Mouse (Mus musculus): ENCODE measurements around the gene Tmem74b. TPM values are rescaled to one million over a fixed set of nuclear protein-coding genes. Genes with fewer than 3 reads are reported as not detected.

Tmem74b gene
- total RNA-seq, 2 experiments from 2014 or later: 4.6 to 4.7 TPM

DNA sequence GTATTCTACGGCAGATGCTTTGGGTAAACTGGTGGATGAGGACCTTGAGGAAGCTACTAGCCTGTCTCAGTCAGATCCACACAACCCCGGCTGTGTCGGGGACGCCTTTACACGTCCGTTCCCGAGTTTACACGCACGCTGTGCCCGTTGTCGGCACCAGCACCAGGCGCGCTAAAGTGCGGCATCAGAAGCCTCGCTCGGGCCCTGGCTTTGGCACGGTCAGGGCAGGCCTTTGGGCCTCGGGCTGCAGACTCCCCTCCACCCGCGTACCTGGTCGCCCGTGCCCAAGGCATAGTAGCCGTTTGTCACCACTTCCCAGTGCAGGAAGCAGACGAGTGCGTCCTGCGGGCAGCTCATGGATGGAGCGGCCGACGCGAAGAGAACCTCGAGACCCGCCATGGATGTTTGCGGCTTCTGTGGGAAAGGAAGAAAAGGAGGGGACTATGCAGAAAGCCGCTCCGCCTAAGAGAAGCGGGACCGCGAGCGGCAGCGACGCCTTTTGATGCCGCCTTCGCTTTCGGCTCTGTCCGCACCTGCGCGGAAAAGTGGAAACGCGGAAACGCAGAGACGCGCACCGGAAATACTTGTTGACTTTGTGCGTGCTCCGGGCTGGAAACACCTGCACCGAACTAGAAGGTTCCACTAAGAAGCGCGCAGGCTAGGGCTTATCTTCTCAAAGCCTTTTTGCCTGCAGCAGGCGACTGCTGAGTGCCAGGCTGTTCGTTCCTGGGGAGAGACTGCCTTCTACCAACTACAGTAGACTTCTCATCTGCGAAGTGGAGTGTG, 39.1 kb downstream of the Tmem74b start:
- DNase-seq (ENCODE audit: extremely low spot score in 1 of 2, low spot score in 1 of 2): peak; percentile 83 to 92

DNA sequence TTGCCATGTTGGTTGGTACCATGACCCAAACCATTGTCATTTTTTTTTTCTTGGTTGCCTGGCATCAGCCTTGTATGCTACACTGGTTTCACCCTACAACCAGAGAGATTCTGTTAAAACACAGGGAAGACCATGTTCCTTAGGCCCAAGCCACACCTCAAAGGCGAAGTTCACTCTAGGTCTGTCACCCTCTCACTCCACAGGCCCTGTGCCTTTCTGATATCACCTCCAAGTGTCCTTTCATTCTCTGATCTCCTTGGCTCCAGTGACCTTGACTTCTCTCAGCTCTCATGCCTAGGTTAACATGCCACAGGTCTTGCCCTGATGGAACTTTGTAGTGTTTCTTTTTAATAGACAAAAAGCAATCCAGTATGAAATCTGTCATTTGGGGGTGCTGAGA, 40.3 kb downstream of the Tmem74b start:
- DNase-seq (ENCODE audit: extremely low spot score in 1 of 2, low spot score in 1 of 2): no peak

GRCm38 (mm10) chr2:151742850-151743679, 41.3 kb downstream of the Tmem74b start:
- DNase-seq (ENCODE audit: extremely low spot score in 1 of 2, low spot score in 1 of 2): no peak

DNA sequence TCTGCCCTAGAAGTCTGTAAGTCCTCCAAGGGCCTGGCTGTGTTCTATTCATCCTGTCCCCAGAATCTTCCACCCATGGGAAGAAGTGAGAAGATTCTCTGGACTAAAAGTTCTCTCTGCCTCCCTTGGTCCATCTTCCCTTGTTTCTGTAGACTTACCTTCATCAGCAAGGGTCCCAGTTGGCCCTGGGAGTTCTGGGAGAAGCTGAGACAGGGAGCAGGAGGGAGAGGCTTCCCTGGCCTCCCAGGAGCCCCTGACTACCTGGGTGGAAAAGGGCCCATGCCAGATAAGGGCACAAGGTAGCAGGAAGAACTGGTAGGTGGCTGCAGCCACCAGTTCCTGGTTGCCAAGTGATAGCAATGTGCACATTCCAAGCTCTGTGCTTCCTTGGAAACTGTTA, 42.0 kb downstream of the Tmem74b start, which contains the start of gene Psmf1:
Gene Psmf1 (minus strand): TSS at position 342 of the 400 bp plus-strand sequence.
- DNase-seq (ENCODE audit: extremely low spot score in 1 of 2, low spot score in 1 of 2): no peak

- peak; percentile 74 to 88 for DNase-seq (ENCODE audit: extremely low spot score in 1 of 2, low spot score in 1 of 2)
Measured at GRCm38 (mm10) chr2:151747847-151748705, 46.3 kb downstream of the Tmem74b start.

- DNase-seq (ENCODE audit: extremely low spot score in 1 of 2, low spot score in 1 of 2): no peak
Measured at GRCm38 (mm10) chr2:151751330-151751729, 49.5 kb downstream of the Tmem74b start.

DNA sequence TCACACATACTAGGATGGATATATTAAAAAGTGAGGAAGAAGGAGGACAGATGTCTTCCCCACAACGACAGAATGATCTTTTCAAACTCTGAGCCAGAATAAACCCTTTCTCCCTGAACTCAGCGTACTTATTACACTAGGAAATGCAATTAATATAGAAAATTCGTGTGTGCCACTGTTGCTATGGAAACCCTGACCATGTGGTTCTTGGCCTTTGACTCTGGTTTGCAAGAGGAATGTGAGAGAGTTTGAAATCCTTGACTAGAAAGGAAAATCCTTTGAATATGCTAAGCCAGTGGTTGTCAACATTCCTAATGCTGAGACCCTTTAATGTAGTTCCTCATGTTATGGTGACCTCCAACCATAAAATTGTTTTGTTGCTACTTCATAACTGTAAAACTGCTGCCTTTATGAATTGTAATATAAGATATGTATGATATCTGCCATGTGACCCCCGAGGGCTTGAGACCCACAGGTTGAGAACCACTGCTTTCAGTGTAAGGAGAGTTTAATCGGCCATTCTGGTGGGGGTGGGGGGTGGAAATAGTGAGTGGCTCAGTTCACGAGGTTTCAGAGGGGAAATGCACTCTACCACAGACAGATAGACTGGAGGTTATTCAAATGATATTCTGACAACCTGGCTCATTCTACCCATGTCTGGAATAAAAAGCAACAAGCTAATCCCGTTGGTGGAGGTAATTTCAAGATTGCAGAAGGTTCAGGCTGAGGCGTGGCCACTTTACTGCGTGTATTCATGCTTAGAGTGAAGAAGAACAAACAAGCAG, 54.7 kb downstream of the Tmem74b start:
- no peak for DNase-seq (ENCODE audit: extremely low spot score in 1 of 2, low spot score in 1 of 2)

- DNase-seq (ENCODE audit: extremely low spot score in 1 of 2, low spot score in 1 of 2): no peak
Measured at GRCm38 (mm10) chr2:151757451-151757850, 55.6 kb downstream of the Tmem74b start.

- no peak for DNase-seq (ENCODE audit: extremely low spot score in 1 of 2, low spot score in 1 of 2)
Measured at GRCm38 (mm10) chr2:151758806-151759353, 57.1 kb downstream of the Tmem74b start.

Other genes with a start within 250 kb of the Tmem74b start
- gene 4921509C19Rik, start 225.9 kb upstream of the Tmem74b start, total RNA-seq (2021): not detected
- gene Nsfl1c, start 207.8 kb upstream of the Tmem74b start, total RNA-seq (2021): 100 to 1,000 TPM; 136 to 139 TPM
- 100 to 1,000 TPM; 877 to 984 TPM for gene Fkbp1a, start 159.5 kb upstream of the Tmem74b start, total RNA-seq (2021)
- gene Sdcbp2, start 129.4 kb upstream of the Tmem74b start, total RNA-seq (2021): 1 to 10 TPM; 1.5 TPM
- 100 to 1,000 TPM; 380 to 402 TPM for gene Snph, start 69.4 kb upstream of the Tmem74b start, total RNA-seq (2021)
- 1 to 10 TPM in 1 of 2 experiments, under 1 TPM in 1; 0.89 to 1.2 TPM for gene Rad21l, start 33.5 kb upstream of the Tmem74b start, total RNA-seq (2021)
- 10 to 100 TPM; 33.3 to 34.0 TPM for gene Psmf1, start 42.2 kb downstream of the Tmem74b start, total RNA-seq (2021)
- not detected for gene Rspo4, start 140.9 kb downstream of the Tmem74b start, total RNA-seq (2021)
- gene Angpt4, start 209.2 kb downstream of the Tmem74b start, total RNA-seq (2021): under 1 TPM; 0.30 to 0.96 TPM

Measured in layer of hippocampus, postnatal 25 days (tissue).